Comparison of ENCODE assay signal across 8 mouse cellular contexts in the genomic region with DNA sequence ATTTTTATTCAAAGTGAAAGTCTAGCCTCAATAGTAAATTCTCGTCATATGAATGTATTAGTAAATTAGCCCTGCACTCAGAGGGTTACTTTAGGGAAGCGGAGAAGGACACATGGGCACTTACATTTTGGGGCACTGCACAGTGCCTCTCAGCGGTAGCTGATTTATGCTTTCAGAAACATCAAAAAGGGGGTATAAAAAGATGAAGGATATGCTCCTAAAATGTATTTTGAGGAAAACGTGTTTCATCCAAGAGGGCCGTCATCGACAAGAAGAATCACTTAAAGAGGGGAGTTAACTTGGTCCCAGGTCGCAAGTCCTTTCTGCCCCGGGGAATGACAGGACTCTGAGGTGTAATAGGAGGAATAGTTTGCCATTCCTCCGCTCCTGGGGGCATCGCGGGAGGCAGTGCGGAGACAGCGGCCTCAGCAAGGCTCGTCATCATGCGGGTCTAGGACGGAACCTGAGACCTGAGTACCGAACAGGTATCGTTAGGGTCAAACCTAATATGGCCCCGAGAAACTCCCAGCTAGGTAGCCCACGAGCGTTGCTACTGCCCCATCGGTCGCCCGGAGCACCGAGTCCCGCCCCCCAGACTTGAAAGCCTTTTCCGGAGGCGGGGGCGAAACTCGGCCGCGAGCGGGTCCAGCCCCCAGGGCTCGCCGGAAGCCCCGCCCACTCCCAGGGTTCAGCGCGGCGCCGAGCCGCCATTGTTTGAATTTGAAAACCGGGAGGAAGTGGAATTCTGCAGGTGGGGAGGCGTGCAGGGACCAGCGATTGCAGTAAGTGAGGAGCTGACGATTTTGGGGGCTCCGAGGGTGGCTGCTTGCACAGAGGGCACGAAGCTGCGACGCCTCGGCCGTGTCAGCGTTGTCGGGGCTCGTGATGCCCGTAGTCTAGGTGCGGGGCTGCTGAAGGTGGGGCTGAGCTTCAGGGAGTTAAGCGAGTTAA. TPM values are rescaled to one million over a fixed set of nuclear protein-coding genes. Genes with fewer than 3 reads are reported as not detected.
DNase-seq lines count a peak whose midpoint lies in the region; ATAC-seq and TF ChIP-seq lines count a peak whose summit lies in the region.

A gene (plus strand): TSS at position 710 of the 951 bp plus-strand sequence.

- H3K4me1 ChIP-seq in cortical plate, adult 2 months (ENCODE audit: control insufficient read depth, insufficient read depth, low read length) = no peaks in the 10 kb centered on the region

- peak; percentile 56; the same call in 1 of the 2 replicates for TF ChIP-seq POLR2A in cortical plate, adult 2 months (IDR thresholded peaks at IDR 0.05; ENCODE audit: extremely low read depth, insufficient read depth, low read length)

- peak; percentile 93 for DNase-seq in gastrocnemius, postnatal 10 days
- DNase-seq in induced T-regulatory cell, adult 2 months (ENCODE audit: low read depth) = peak; percentile 96
- DNase-seq in left cerebral cortex, adult 9 months (ENCODE audit: low spot score in 2 of 2) = peak; percentile 35 to 81
- DNase-seq in right cerebral cortex, postnatal 14 days = peak; percentile 90
- peak; percentile 85 to 88 for DNase-seq in urinary bladder, postnatal 36 days (ENCODE audit: low spot score in 2 of 2)

- no peak for TF ChIP-seq CTCF in cortical plate, adult 2 months (IDR thresholded peaks at IDR 0.05; ENCODE audit: extremely low read depth, insufficient read depth, low read length)

- no peak within 1 kb of the TSS for H3K27ac ChIP-seq in cortical plate, adult 2 months (ENCODE audit: insufficient read depth, low read length)

- H3K4me3 ChIP-seq in cortical plate, adult 2 months (ENCODE audit: insufficient read depth, low read length) = peak within 1 kb of the TSS; percentile 73

- ATAC-seq in activated CD4-positive, CD25-positive, alpha-beta regulatory T cell, adult 4 months = peak; percentile 89
- peak; percentile 96 for ATAC-seq in megakaryocyte progenitor cell, adult 5-6 weeks (replicated peaks; ENCODE audit: poor library complexity)

RNA-seq across cellular contexts. Expression of the gene that starts here (rescaled TPM):
- polyA plus RNA-seq in activated CD4-positive, CD25-positive, alpha-beta regulatory T cell, adult 4 months (2017; shearing (Covaris generic)) = 10 to 100 TPM; 34.3 to 36.9 TPM
- polyA plus RNA-seq in cortical plate, adult 2 months (2012; rRNA removed) = 0.74 and 0.77 TPM in 2 replicates
- 1 to 10 TPM; 5.8 to 8.0 TPM for total RNA-seq in gastrocnemius, postnatal 10 days (2021)
- 95.1 and 126 TPM in 2 replicates for total RNA-seq in megakaryocyte progenitor cell, adult 5-6 weeks (2015)
- 108 and 128 TPM in 2 replicates for total RNA-seq in megakaryocyte progenitor cell, adult 5-6 weeks (2017)

Comparison
In these comparisons a context has a peak if more than half of its experiments do, and no peak if none do; other contexts are left out.
1. RNA of the gene that starts here (total RNA-seq): 95.1 to 128 TPM in megakaryocyte progenitor cell, adult 5-6 weeks; 5.8 to 8.0 TPM in gastrocnemius, postnatal 10 days; every median in the first group is over 10 times any median in the second.
2. RNA of the gene that starts here (polyA plus RNA-seq): 34.3 to 36.9 TPM in activated CD4-positive, CD25-positive, alpha-beta regulatory T cell, adult 4 months; 0.74 to 0.77 TPM in cortical plate, adult 2 months; every median in the first group is over 10 times any median in the second.
3. Peak in every context shown above with its lines, with median percentiles within 50 percentile points of each other: DNase-seq.